Mouse (Mus musculus) stomach, postnatal 0 days (tissue): Measurements from ENCODE around the gene Sec24c. TPM values are rescaled to one million over a fixed set of nuclear protein-coding genes. Genes with fewer than 3 reads are reported as not detected.
A peak's percentile ranks its signal among the peaks of the same experiment; 100 is the strongest.
"Not testable (repeated sequence)": the region's sequence is repeated elsewhere in the genome, so short reads cannot be mapped to it uniquely, and the experiment has no call there.

Experiments used
- ATAC-seq: fragments of 200-750 bp; cut with Nextera tagmentation; 2 replicates; pipeline ENCODE4 v1.8.0; 2017; ENCODE audit not compliant: low FRiP score, low TSS enrichment
- DNase-seq: peaks from one replicate; pipeline ENCODE4 v3.0.0-alpha.2; 2016; ENCODE audit warnings: low spot score
- H3K27ac ChIP-seq: fragments of 300-500 bp; sonication (generic); replicated peaks from 2 replicates; pipeline ENCODE4 v1.5.1; 2014; ENCODE audit warnings: mild to moderate bottlenecking, control low read depth
- H3K27me3 ChIP-seq: fragments of 300-500 bp; sonication (generic); 2 replicates; pipeline ENCODE4 v1.6.1; 2014; ENCODE audit warnings: low read length; ENCODE audit not compliant: control insufficient read depth, insufficient read depth
- H3K36me3 ChIP-seq: fragments of 300-500 bp; sonication (generic); 2 replicates; pipeline ENCODE4 v1.6.1; 2014; ENCODE audit warnings: low read length, mixed read lengths; ENCODE audit not compliant: control insufficient read depth, insufficient read depth
- H3K4me1 ChIP-seq: fragments of 300-500 bp; sonication (generic); replicated peaks from 2 replicates; pipeline ENCODE4 v1.6.1; 2014; ENCODE audit warnings: antibody characterized with exemption; ENCODE audit not compliant: control insufficient read depth, insufficient read depth
- H3K4me2 ChIP-seq: fragments of 300-500 bp; sonication (generic); replicated peaks from 2 replicates; pipeline ENCODE4 v1.6.1; 2014; ENCODE audit warnings: low read depth, mild to moderate bottlenecking, control low read depth, moderate library complexity
- H3K4me3 ChIP-seq: fragments of 300-500 bp; sonication (generic); 2 replicates; pipeline ENCODE4 v1.5.1; 2014; ENCODE audit warnings: low read depth, low read length, control low read depth
- H3K9ac ChIP-seq: fragments of 300-500 bp; sonication (generic); 2 replicates; pipeline ENCODE4 v1.6.1; 2014; ENCODE audit warnings: mild to moderate bottlenecking, low read length, control low read depth, mixed read lengths
- H3K9me3 ChIP-seq: fragments of 300-500 bp; sonication (generic); 2 replicates; pipeline ENCODE4 v1.6.1; 2016; ENCODE audit warnings: low read length; ENCODE audit not compliant: control insufficient read depth
- CTCF ChIP-seq: IDR thresholded peaks from 2 replicates; pipeline ENCODE4 v1.5.1; 2016; ENCODE audit warnings: antibody characterized with exemption, low read depth, mild to moderate bottlenecking, moderate library complexity
- EP300 ChIP-seq: optimal IDR thresholded peaks from 2 replicates; pipeline ENCODE3; 2016; ENCODE audit warnings: antibody characterized with exemption
- WGBS: fragments of 180-500 bp; shearing (Covaris S2); extraction: QIAGEN DNeasy Blood & Tissue Kit; methylation state at CpG from one replicate; pipeline ENCODE4 v1.1.7; 2014; 5-methylcytosine and 5-hydroxymethylcytosine counted together
- polyA plus RNA-seq: library from polyadenylated mRNA; unstranded; fragments of >200 nt; fragmentation: Nextera tagmentation; extraction: Ambion mirVana; gene quantifications from 2 replicates; pipeline ENCODE4 v1.2.1, GENCODE M21; 2015

Gene Sec24c
- polyA plus RNA-seq, 1 experiment from 2014 or later: 41.4 TPM

DNA sequence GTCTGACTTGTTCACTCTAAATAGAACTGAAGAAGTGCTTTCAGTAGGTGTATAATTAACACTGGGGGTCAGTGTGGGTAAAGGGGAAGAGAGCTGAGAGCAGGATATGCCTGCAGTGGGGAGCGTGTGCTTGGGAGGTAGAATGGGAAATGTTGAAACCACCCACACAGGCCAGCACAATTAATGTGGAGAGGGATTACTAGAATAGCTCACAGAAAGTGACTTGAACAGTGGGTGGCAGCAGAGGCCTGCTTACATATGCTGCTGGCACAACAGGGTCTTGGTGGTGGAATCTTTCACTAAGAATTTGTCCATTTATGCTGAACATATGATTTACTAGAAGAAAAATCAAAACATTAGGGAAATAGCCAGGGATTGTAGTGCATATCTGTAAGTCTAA is 22.9 kb downstream of the Sec24c start:
- 9% methylated on average over 1 of the region's 1 CpGs for WGBS
- Histone ChIP-seq H3K27me3 (no peaks in the 10 kb centered on the region), H3K4me3 (peak overlapping the region; percentile 94), H3K27ac (no peak overlapping the region), H3K9me3 (no peaks in the 10 kb centered on the region), H3K36me3 (peaks cover 18% of the 10 kb centered on the region), H3K4me2 (peak overlapping the region; percentile 74), H3K4me1 (peaks cover 6% of the 10 kb centered on the region), H3K9ac (peak overlapping the region; percentile 90; the same call in 1 of the 2 replicates)
- ATAC-seq (no peak), DNase-seq (peak; percentile 61)
- TF ChIP-seq CTCF: peak; percentile 78
- TF ChIP-seq EP300: no peak

DNA sequence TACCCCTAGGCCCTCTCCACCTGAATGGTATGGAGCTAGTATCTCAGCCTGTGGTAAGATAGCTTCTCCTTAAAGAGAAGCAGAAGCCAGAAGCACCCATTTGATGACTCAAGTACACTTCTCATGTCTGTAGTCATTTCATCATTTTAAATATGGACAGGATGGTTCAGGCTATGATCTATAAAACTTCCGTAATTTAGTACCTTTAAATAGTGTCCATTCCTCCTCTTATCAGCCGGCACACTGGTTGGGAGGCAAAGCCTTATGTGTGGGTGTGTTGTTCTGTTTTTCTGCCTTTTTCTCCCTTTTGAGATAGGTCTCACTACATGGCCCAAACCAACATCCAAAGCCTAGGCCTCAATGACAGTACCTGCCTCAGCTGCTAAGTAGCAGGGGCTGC is 24.4 kb downstream of the Sec24c start:
- Histone ChIP-seq H3K4me2 (no peak overlapping the region), H3K4me3 (no peak overlapping the region), H3K27ac (no peak overlapping the region), H3K36me3 (peaks cover 5% of the 10 kb centered on the region), H3K27me3 (no peaks in the 10 kb centered on the region), H3K9ac (no peak overlapping the region), H3K4me1 (peaks cover 6% of the 10 kb centered on the region), H3K9me3 (no peaks in the 10 kb centered on the region)
- ATAC-seq: no peak
- TF ChIP-seq CTCF (no peak), EP300 (no peak)
- WGBS: 76% methylated on average over 2 of the region's 2 CpGs
- DNase-seq: no peak

DNA sequence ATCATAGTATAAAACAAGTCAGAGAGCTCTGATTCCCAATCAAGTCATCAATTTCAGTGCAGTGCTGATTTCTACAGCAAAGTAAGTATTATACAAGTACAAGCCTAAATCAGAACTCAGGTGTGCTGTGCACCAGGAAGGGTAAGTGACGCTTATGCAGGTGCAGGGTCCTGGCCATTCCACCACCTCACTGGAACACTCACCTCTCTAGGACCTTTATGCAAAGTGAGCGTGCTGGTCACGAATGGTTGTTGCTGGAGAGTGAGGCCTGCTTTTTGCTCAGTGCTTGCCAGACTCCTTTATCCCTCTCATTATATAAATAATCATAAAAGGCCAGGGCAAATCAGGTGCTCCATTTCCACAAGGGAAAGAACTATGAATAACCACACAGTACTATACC is 26.3 kb downstream of the Sec24c start:
- 62% methylated on average over 3 of the region's 3 CpGs for WGBS
- Histone ChIP-seq H3K4me2 (no peak overlapping the region), H3K4me1 (peaks cover 6% of the 10 kb centered on the region), H3K27ac (no peak overlapping the region; the same call in 1 of the 2 replicates), H3K4me3 (no peak overlapping the region), H3K27me3 (no peaks in the 10 kb centered on the region), H3K9me3 (no peaks in the 10 kb centered on the region), H3K9ac (no peak overlapping the region), H3K36me3 (no peaks in the 10 kb centered on the region)
- DNase-seq (no peak), ATAC-seq (no peak)
- TF ChIP-seq EP300 (no peak), CTCF (no peak)

DNA sequence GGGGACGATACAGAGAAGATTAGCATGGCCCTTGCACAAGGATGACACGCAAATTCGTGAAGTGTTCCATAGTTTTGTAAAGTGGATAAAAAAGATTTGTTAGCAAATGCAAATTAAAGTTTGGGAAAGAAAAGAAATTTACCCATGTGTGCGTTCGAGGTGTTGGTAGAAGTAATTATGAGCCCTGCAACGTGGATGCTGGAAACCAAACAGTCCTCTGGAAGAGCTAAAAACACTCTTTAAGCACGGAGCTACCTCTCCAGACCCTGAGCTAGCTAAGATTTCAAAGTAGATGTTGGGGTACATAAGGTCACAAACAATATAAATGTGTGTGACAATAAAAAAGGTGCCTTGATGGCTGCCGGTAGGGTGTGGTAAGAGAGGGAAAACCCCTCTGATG is 27.4 kb downstream of the Sec24c start:
- H3K27me3 ChIP-seq: no peaks in the 10 kb centered on the region
- H3K36me3 ChIP-seq: no peaks in the 10 kb centered on the region
- no peaks in the 10 kb centered on the region; the same call in 1 of the 2 replicates for H3K4me1 ChIP-seq
- peak overlapping the region; percentile 60 for H3K4me2 ChIP-seq
- DNase-seq: no peak
- no peak for ATAC-seq
- H3K9ac ChIP-seq: no peak overlapping the region
- no peak overlapping the region; the same call in 1 of the 2 replicates for H3K4me3 ChIP-seq
- TF ChIP-seq CTCF: no peak
- TF ChIP-seq EP300: no peak
- WGBS: 62% methylated on average over 8 of the region's 8 CpGs
- no peaks in the 10 kb centered on the region for H3K9me3 ChIP-seq
- no peak overlapping the region for H3K27ac ChIP-seq

DNA sequence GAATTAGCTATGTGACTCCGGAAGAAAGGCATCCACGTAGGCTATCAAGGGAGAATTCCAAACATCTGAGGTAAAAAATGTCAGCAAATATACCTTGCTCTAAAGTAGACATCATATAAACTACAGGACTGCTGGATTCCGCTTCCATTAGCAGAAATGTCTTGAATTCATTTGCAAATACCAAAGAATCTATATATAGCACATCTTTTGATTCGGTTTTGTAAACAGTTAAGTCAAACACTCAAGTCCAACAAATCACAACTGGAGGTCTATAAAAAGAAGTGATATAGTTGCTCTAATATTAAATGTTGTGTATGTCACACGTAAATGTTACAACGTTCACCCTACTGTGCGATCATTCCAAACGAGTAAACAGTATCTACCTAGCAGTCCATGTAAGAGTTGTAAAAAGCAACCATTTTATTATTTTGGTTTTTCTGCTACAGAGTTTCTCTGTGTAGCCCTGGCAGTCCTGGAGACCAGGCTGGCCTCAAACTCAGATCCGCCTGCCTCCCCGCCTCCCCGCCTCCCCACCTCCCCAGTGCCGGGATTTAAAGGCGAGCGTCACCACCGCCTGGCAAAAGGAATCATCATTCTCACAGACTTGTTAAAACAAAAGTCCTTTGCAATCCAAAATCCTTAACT is 28.1 kb downstream of the Sec24c start:
- peak overlapping the region; percentile 93 for H3K27ac ChIP-seq
- WGBS: 4% methylated on average over 15 of the region's 15 CpGs
- DNase-seq: no peak
- H3K4me1 ChIP-seq: no peaks in the 10 kb centered on the region
- H3K4me3 ChIP-seq: peak overlapping the region; percentile 73
- no peaks in the 10 kb centered on the region for H3K36me3 ChIP-seq
- no peaks in the 10 kb centered on the region for H3K27me3 ChIP-seq
- peak overlapping the region; percentile 86 for H3K9ac ChIP-seq
- ATAC-seq: peak; percentile 22; the same call in 1 of the 2 replicates
- peak overlapping the region; percentile 60 for H3K4me2 ChIP-seq
- H3K9me3 ChIP-seq: no peaks in the 10 kb centered on the region
- TF ChIP-seq EP300 (no peak), CTCF (no peak)

DNA sequence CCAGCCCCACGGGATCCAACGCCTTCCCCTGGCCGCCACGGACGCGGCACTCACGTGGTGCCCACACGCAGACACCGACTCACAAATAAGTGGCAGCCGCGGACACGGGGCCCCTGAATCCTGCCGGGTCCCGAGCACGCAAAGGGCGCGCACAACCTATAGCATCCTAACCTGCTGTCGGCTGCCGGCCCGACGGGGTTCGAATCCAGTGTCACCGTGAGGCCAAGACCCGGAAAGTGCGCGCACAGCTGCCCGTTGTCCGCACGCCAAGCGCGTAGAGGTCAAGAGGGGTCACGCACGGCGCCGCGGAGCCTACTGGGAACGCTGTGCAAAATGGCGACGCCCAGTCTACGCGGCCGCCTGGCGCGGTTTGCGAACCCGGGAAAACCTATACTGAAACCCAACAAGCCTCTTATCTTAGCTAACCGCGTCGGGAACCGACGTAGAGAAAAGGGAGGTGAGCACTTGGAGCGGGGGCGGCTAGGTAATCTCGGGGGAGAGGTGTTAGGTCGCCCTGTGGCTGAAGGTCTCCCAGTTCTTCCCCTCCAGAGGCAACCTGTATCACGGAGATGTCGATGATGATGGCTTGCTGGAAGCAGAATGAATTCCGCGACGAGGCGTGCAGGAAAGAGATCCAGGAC is 28.8 kb downstream of the Sec24c start, which contains the start of gene Chchd1:
Chchd1 (plus strand) TSS at position 266 of the 641 bp plus-strand sequence.
- Histone ChIP-seq H3K4me2 (peak within 1 kb of the TSS; percentile 60), H3K27me3 (no peaks in the 10 kb centered on the region), H3K4me3 (peak within 1 kb of the TSS; percentile 73), H3K9ac (peak within 1 kb of the TSS; percentile 86), H3K4me1 (no peaks in the 10 kb centered on the region), H3K9me3 (no peaks in the 10 kb centered on the region), H3K36me3 (no peaks in the 10 kb centered on the region), H3K27ac (peak within 1 kb of the TSS; percentile 93)
- TF ChIP-seq CTCF: no peak
- TF ChIP-seq EP300: peak; percentile 61
- ATAC-seq (peak; percentile 78), DNase-seq (peak; percentile 91)
- under 1% methylated on average over 61 of the region's 61 CpGs for WGBS

DNA sequence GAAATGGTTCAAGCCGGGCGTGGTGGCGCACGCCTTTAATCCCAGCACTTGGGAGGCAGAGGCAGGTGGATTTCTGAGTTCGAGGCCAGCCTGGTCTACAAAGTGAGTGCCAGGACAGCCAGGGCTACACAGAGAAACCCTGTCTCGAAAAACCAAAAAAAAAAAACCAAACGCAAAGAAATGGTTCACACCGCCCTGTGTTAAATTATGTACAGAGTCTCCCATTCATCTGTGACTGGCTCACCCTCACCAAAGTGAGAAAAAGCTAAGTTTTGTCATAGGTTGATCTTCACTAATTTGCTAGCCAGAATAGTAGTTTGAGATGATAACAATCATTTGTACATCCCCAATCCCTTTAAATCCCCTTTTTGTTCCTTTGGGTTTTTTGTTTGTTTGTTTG is 29.4 kb downstream of the Sec24c start:
- Histone ChIP-seq H3K9ac (peak overlapping the region; percentile 86), H3K27ac (peak overlapping the region; percentile 93), H3K4me2 (peak overlapping the region; percentile 60), H3K4me3 (peak overlapping the region; percentile 73)
- WGBS: 9% methylated on average over 7 of the region's 8 CpGs
- DNase-seq, H3K9me3 ChIP-seq, ATAC-seq, H3K36me3 ChIP-seq, H3K27me3 ChIP-seq, H3K4me1 ChIP-seq: not testable (repeated sequence)
